Mouse (Mus musculus): ENCODE measurements around the gene Csnk2b. TPM values are rescaled to one million over a fixed set of nuclear protein-coding genes. Genes with fewer than 3 reads are reported as not detected.

The Csnk2b gene
- polyA plus RNA-seq (2015; fragmentation: Nextera tagmentation; extraction: Ambion mirVana): 300 and 312 TPM in 2 replicates

- peak within 1 kb of the TSS; percentile 98 for H3K4me3 ChIP-seq (replicated peaks; ENCODE audit: low read depth, low read length)
- peak; percentile 54 for TF ChIP-seq CTCF (IDR thresholded peaks at IDR 0.05; ENCODE audit: low read depth)
- WGBS: under 1% methylated on average over 19 of the region's 19 CpGs
- H3K4me1 ChIP-seq (replicated peaks; ENCODE audit: insufficient read depth, low read length): peaks cover 10% of the 10 kb centered on the region
- H3K27ac ChIP-seq: peak within 1 kb of the TSS; percentile 90
- H3K27me3 ChIP-seq (ENCODE audit: insufficient read depth, low read length): no peaks in the 10 kb centered on the region
- peaks cover 18% of the 10 kb centered on the region for H3K36me3 ChIP-seq (ENCODE audit: insufficient read depth, low read length)
- DNase-seq (ENCODE audit: low spot score) (peak; percentile 91), ATAC-seq (replicated peaks; ENCODE audit: low FRiP score, low read depth) (no peak)
- no peaks in the 10 kb centered on the region for H3K9me3 ChIP-seq (replicated peaks; ENCODE audit: low read length)
- H3K4me2 ChIP-seq (ENCODE audit: low read length): peak within 1 kb of the TSS; percentile 88
- peak within 1 kb of the TSS; percentile 93 for H3K9ac ChIP-seq (ENCODE audit: low read depth, low read length)
Measured at GRCm38 (mm10) chr17:35121871-35122303, at the start of gene Csnk2b. Gene Csnk2b, minus strand, starts transcription at chr17:35122053.

DNA sequence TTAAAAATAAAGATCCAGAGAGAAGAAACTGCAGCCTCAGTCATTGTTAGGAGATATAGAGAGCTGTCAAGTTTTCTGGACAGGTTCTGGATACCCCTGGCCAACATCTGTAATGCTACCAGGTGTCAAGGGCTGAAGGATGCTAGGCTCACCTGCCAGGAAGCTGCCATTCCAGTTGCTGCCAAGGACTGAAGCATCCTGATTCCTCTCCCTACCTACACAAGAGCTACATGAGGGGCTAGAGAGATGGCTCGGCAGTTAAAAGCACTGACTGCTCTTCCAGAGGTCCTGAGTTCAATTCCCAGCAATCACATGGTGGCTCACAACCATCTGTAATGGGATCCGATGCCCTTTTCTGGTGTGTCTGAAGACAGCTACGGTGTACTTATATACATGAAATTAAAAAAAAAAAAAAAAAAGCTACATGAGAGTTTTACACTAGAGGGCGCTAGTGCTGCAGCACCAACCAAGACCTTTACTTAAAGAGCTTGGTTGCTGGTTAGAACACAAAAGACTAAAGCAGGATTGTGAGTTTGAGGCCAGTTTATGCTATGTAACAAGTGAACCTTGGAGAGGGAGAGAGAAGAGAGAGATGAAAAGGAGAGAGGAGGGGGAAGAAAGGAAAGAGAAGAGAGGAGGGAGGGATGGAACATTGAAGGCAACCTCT lies 46.8 kb upstream of the Csnk2b start:
- no peak overlapping the region for H3K4me2 ChIP-seq (ENCODE audit: low read length)
- H3K4me3 ChIP-seq (replicated peaks; ENCODE audit: low read depth, low read length): no peak overlapping the region
- DNase-seq (ENCODE audit: low spot score): peak; percentile 82
- 18% methylated on average over 4 of the region's 4 CpGs for WGBS
- TF ChIP-seq CTCF (IDR thresholded peaks at IDR 0.05; ENCODE audit: low read depth): peak; percentile 81
- H3K27ac ChIP-seq: no peak overlapping the region
- H3K36me3 ChIP-seq (ENCODE audit: insufficient read depth, low read length): no peaks in the 10 kb centered on the region
- H3K4me1 ChIP-seq (replicated peaks; ENCODE audit: insufficient read depth, low read length): peaks cover 7% of the 10 kb centered on the region; the same call in 1 of the 2 replicates
- H3K9me3 ChIP-seq (replicated peaks; ENCODE audit: low read length): no peaks in the 10 kb centered on the region
- no peak for ATAC-seq (replicated peaks; ENCODE audit: low FRiP score, low read depth)
- H3K9ac ChIP-seq (ENCODE audit: low read depth, low read length): no peak overlapping the region
- no peaks in the 10 kb centered on the region for H3K27me3 ChIP-seq (ENCODE audit: insufficient read depth, low read length)

DNA sequence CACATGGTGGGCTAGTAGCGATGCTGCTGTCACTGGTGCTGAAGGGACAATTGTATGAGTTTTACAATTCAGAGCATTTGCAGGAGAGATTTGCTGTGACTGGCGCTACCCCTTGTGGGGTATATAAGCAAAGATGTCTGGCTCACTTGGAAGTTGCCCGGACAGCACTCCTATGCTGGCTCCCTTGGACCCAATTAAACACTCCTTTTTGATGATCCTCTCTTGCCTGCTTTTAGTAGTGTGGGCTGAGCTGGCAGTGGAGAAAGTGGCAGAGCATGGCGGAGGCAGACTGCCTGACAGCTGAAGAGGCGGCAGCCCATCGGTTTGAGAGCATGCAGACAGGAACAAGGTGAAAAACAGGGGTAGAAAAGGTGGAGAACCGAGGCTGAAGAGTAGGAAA lies 45.9 kb upstream of the Csnk2b start:
- Histone ChIP-seq H3K27ac (no peak overlapping the region), H3K36me3 (ENCODE audit: insufficient read depth, low read length) (no peaks in the 10 kb centered on the region), H3K4me1 (replicated peaks; ENCODE audit: insufficient read depth, low read length) (peaks cover 10% of the 10 kb centered on the region; the same call in 1 of the 2 replicates), H3K9me3 (replicated peaks; ENCODE audit: low read length) (no peaks in the 10 kb centered on the region), H3K4me3 (replicated peaks; ENCODE audit: low read depth, low read length) (no peak overlapping the region), H3K27me3 (ENCODE audit: insufficient read depth, low read length) (no peaks in the 10 kb centered on the region), H3K9ac (ENCODE audit: low read depth, low read length) (no peak overlapping the region), H3K4me2 (ENCODE audit: low read length) (no peak overlapping the region)
- ATAC-seq (replicated peaks; ENCODE audit: low FRiP score, low read depth): no peak
- no peak for TF ChIP-seq CTCF (IDR thresholded peaks at IDR 0.05; ENCODE audit: low read depth)
- DNase-seq (ENCODE audit: low spot score): no peak
- WGBS: 89% methylated on average over 7 of the region's 7 CpGs

- peak; percentile 83 for TF ChIP-seq CTCF (IDR thresholded peaks at IDR 0.05; ENCODE audit: low read depth)
- Histone ChIP-seq H3K27ac (peak overlapping the region; percentile 98), H3K4me1 (replicated peaks; ENCODE audit: insufficient read depth, low read length) (peaks cover 23% of the 10 kb centered on the region; the same call in 1 of the 2 replicates), H3K4me3 (replicated peaks; ENCODE audit: low read depth, low read length) (no peak overlapping the region), H3K4me2 (ENCODE audit: low read length) (peak overlapping the region; percentile 53; the same call in 1 of the 2 replicates), H3K9me3 (replicated peaks; ENCODE audit: low read length) (no peaks in the 10 kb centered on the region), H3K36me3 (ENCODE audit: insufficient read depth, low read length) (peaks cover 6% of the 10 kb centered on the region; the same call in 1 of the 2 replicates), H3K27me3 (ENCODE audit: insufficient read depth, low read length) (no peaks in the 10 kb centered on the region), H3K9ac (ENCODE audit: low read depth, low read length) (peak overlapping the region; percentile 52; the same call in 1 of the 2 replicates)
- DNase-seq (ENCODE audit: low spot score) (peak; percentile 91), ATAC-seq (replicated peaks; ENCODE audit: low FRiP score, low read depth) (no peak)
- WGBS: 59% methylated on average over 8 of the region's 8 CpGs
Measured at GRCm38 (mm10) chr17:35166352-35167035, 44.6 kb upstream of the Csnk2b start.

GRCm38 (mm10) chr17:35165451-35166155 lies 43.8 kb upstream of the Csnk2b start:
- WGBS: 17% methylated on average over 12 of the region's 12 CpGs
- Histone ChIP-seq H3K36me3 (ENCODE audit: insufficient read depth, low read length) (peaks cover 15% of the 10 kb centered on the region), H3K4me2 (ENCODE audit: low read length) (peak overlapping the region; percentile 53), H3K27me3 (ENCODE audit: insufficient read depth, low read length) (no peaks in the 10 kb centered on the region), H3K4me1 (replicated peaks; ENCODE audit: insufficient read depth, low read length) (peaks cover 23% of the 10 kb centered on the region; the same call in 1 of the 2 replicates), H3K27ac (peak overlapping the region; percentile 98), H3K9me3 (replicated peaks; ENCODE audit: low read length) (no peaks in the 10 kb centered on the region), H3K9ac (ENCODE audit: low read depth, low read length) (peak overlapping the region; percentile 61), H3K4me3 (replicated peaks; ENCODE audit: low read depth, low read length) (peak overlapping the region; percentile 100)
- no peak for TF ChIP-seq CTCF (IDR thresholded peaks at IDR 0.05; ENCODE audit: low read depth)
- no peak for DNase-seq (ENCODE audit: low spot score)
- ATAC-seq (replicated peaks; ENCODE audit: low FRiP score, low read depth): peak; percentile 82; the same call in 1 of the 2 replicates
